Mouse (Mus musculus): ENCODE measurements around the gene Mptx1.
"Not testable (repeated sequence)": the region's sequence is repeated elsewhere in the genome, so short reads cannot be mapped to it uniquely, and the experiment has no call there.

The Mptx1 gene

GRCm38 (mm10) chr1:174330218-174330617 lies at the start of gene Mptx1:
TSS of gene Mptx1 (plus strand) at chr1:174330518.
- no peak for DNase-seq (ENCODE audit: low read depth, low spot score)

- DNase-seq (ENCODE audit: low read depth, low spot score), result no peak
Measured at GRCm38 (mm10) chr1:174303162-174303561, 27.2 kb upstream of the Mptx1 start.

GRCm38 (mm10) chr1:174317308-174317707 lies 13.0 kb upstream of the Mptx1 start:
- no peak for DNase-seq (ENCODE audit: low read depth, low spot score)

GRCm38 (mm10) chr1:174353636-174354035 lies 23.3 kb downstream of the Mptx1 start:
- not testable (repeated sequence) for DNase-seq (ENCODE audit: low read depth, low spot score)

GRCm38 (mm10) chr1:174354640-174355039 lies 24.3 kb downstream of the Mptx1 start:
- DNase-seq (ENCODE audit: low read depth, low spot score), result no peak

GRCm38 (mm10) chr1:174364882-174365451 lies 34.6 kb downstream of the Mptx1 start, which contains the start of gene Olfr417:
TSS of gene Olfr417 (plus strand) at chr1:174365122.
- no peak for DNase-seq (ENCODE audit: low read depth, low spot score)

GRCm38 (mm10) chr1:174373799-174374198 lies 43.5 kb downstream of the Mptx1 start:
- no peak for DNase-seq (ENCODE audit: low read depth, low spot score)

Data from ES-CJ7 (cell line).